8 mouse cellular contexts compared by ENCODE assay signal in genomic region chr9:67617341-67618217, GRCm38 (mm10). TPM values are rescaled to one million over a fixed set of nuclear protein-coding genes. Genes with fewer than 3 reads are reported as not detected.
DNase-seq lines count a peak whose midpoint lies in the region; ATAC-seq lines count a peak whose summit lies in the region.

No protein-coding gene starts in this region.

- H3K9ac ChIP-seq in midbrain, embryonic 11.5 days (ENCODE audit: low read length): no peak overlapping the region
- H3K9ac ChIP-seq in midbrain, embryonic 15.5 days: no peak overlapping the region
- no peak overlapping the region for H3K9ac ChIP-seq in neural tube, embryonic 15.5 days (replicated peaks)

- no peaks in the 10 kb centered on the region for H3K27me3 ChIP-seq in midbrain, embryonic 11.5 days (ENCODE audit: control insufficient read depth, insufficient read depth, low read length)
- no peaks in the 10 kb centered on the region for H3K27me3 ChIP-seq in midbrain, embryonic 15.5 days (replicated peaks)
- no peaks in the 10 kb centered on the region for H3K27me3 ChIP-seq in neural tube, embryonic 15.5 days (replicated peaks)

- DNase-seq in midbrain, embryonic 11.5 days (ENCODE audit: low spot score, missing footprints): peak; percentile 83
- DNase-seq in embryo, embryonic 10 days (ENCODE audit: low spot score): peak; percentile 83
- peak; percentile 82 to 87 for DNase-seq in kidney, adult 8-10 months
- no peak for DNase-seq in B cell, adult 2 months
- DNase-seq in spleen, postnatal 4 days (ENCODE audit: low spot score in 2 of 2): no peak
- DNase-seq in urinary bladder, postnatal 10 days (ENCODE audit: low spot score): no peak

- H3K4me3 ChIP-seq in midbrain, embryonic 11.5 days (ENCODE audit: low read depth, low read length): no peak overlapping the region
- no peak overlapping the region for H3K4me3 ChIP-seq in midbrain, embryonic 15.5 days
- H3K4me3 ChIP-seq in neural tube, embryonic 15.5 days (replicated peaks): no peak overlapping the region

- no peaks in the 10 kb centered on the region for H3K9me3 ChIP-seq in midbrain, embryonic 11.5 days (ENCODE audit: control insufficient read depth, low read length)
- H3K9me3 ChIP-seq in midbrain, embryonic 15.5 days: no peaks in the 10 kb centered on the region
- H3K9me3 ChIP-seq in neural tube, embryonic 15.5 days (replicated peaks): no peaks in the 10 kb centered on the region

- H3K27ac ChIP-seq in midbrain, embryonic 11.5 days (ENCODE audit: low read depth, low read length): no peak overlapping the region
- no peak overlapping the region for H3K27ac ChIP-seq in midbrain, embryonic 15.5 days
- H3K27ac ChIP-seq in neural tube, embryonic 15.5 days (replicated peaks): peak overlapping the region; percentile 65

- H3K4me1 ChIP-seq in midbrain, embryonic 11.5 days (ENCODE audit: control insufficient read depth, insufficient read depth, low read length): no peaks in the 10 kb centered on the region; the same call in 1 of the 2 replicates
- H3K4me1 ChIP-seq in midbrain, embryonic 15.5 days: peaks cover 11% of the 10 kb centered on the region
- H3K4me1 ChIP-seq in neural tube, embryonic 15.5 days: peaks cover 16% of the 10 kb centered on the region

- no peaks in the 10 kb centered on the region for H3K36me3 ChIP-seq in midbrain, embryonic 11.5 days (ENCODE audit: control insufficient read depth, insufficient read depth, low read length)
- H3K36me3 ChIP-seq in midbrain, embryonic 15.5 days (replicated peaks): no peaks in the 10 kb centered on the region
- no peaks in the 10 kb centered on the region for H3K36me3 ChIP-seq in neural tube, embryonic 15.5 days

- WGBS in midbrain, embryonic 11.5 days: 49% methylated on average over 14 of the region's 14 CpGs
- 41% methylated on average over 14 of the region's 14 CpGs for WGBS in midbrain, embryonic 15.5 days
- WGBS in neural tube, embryonic 15.5 days: 50% methylated on average over 14 of the region's 14 CpGs

- H3K4me2 ChIP-seq in midbrain, embryonic 11.5 days: no peak overlapping the region
- H3K4me2 ChIP-seq in midbrain, embryonic 15.5 days: no peak overlapping the region
- H3K4me2 ChIP-seq in neural tube, embryonic 15.5 days: no peak overlapping the region

- ATAC-seq in midbrain, embryonic 11.5 days (ENCODE audit: low FRiP score): no peak
- no peak for ATAC-seq in midbrain, embryonic 15.5 days (replicated peaks)
- ATAC-seq in neural tube, embryonic 15.5 days (ENCODE audit: low FRiP score): no peak; the same call in 1 of the 2 replicates

RNA-seq across cellular contexts. Expression of gene Tln2, which starts 58.1 kb away (rescaled TPM):
- polyA plus RNA-seq in midbrain, embryonic 11.5 days (2014; fragmentation: Nextera tagmentation; extraction: Ambion mirVana): 16.8 and 17.9 TPM in 2 replicates
- 31.2 and 31.5 TPM in 2 replicates for polyA plus RNA-seq in midbrain, embryonic 15.5 days (2015; fragmentation: Nextera tagmentation; extraction: Ambion mirVana)
- polyA plus RNA-seq in neural tube, embryonic 15.5 days (2015; fragmentation: Nextera tagmentation; extraction: Ambion mirVana): 45.7 and 47.7 TPM in 2 replicates

Comparison
In these comparisons a context has a peak if more than half of its experiments do, and no peak if none do; other contexts are left out.
1. DNase-seq: peak in midbrain, embryonic 11.5 days (single experiment), embryo, embryonic 10 days (single experiment) and kidney, adult 8-10 months (2 of 2); none in B cell, adult 2 months (0 of 2), spleen, postnatal 4 days (0 of 2) and urinary bladder, postnatal 10 days (single experiment).